Mouse (Mus musculus) stomach, embryonic 16.5 days (tissue): Measurements from ENCODE around the gene Mpz. TPM values are rescaled to one million over a fixed set of nuclear protein-coding genes. Genes with fewer than 3 reads are reported as not detected.

Experiments used
- ATAC-seq: fragments of 200-750 bp; cut with Nextera tagmentation; 2 replicates; pipeline ENCODE4 v1.8.0; 2017; ENCODE audit warnings: moderate number of reproducible peaks, moderate TSS enrichment; ENCODE audit not compliant: insufficient read depth, low FRiP score
- H3K27ac ChIP-seq: fragments of 300-500 bp; sonication (generic); 2 replicates; pipeline ENCODE4 v1.5.1; 2014; ENCODE audit warnings: low read length
- H3K27me3 ChIP-seq: fragments of 300-500 bp; sonication (generic); 2 replicates; pipeline ENCODE4 v1.6.1; 2014; ENCODE audit warnings: low read length, control low read depth, mixed read lengths; ENCODE audit not compliant: control insufficient read depth, insufficient read depth
- H3K36me3 ChIP-seq: fragments of 300-500 bp; sonication (generic); 2 replicates; pipeline ENCODE4 v1.6.1; 2014; ENCODE audit warnings: low read length; ENCODE audit not compliant: control insufficient read depth, insufficient read depth
- H3K4me1 ChIP-seq: fragments of 300-500 bp; sonication (generic); 2 replicates; pipeline ENCODE4 v1.6.1; 2014; ENCODE audit warnings: low read length, control low read depth, mixed read lengths; ENCODE audit not compliant: control insufficient read depth, insufficient read depth
- H3K4me2 ChIP-seq: fragments of 300-500 bp; sonication (generic); 2 replicates; pipeline ENCODE4 v1.6.1; 2014; ENCODE audit warnings: low read depth, low read length, mixed read lengths
- H3K4me3 ChIP-seq: fragments of 300-500 bp; sonication (generic); replicated peaks from 2 replicates; pipeline ENCODE4 v1.5.1; 2014; ENCODE audit warnings: mild to moderate bottlenecking, low read length
- H3K9ac ChIP-seq: fragments of 300-500 bp; sonication (generic); 2 replicates; pipeline ENCODE4 v1.6.1; 2014; ENCODE audit warnings: low read length
- H3K9me3 ChIP-seq: fragments of 300-500 bp; sonication (generic); replicated peaks from 2 replicates; pipeline ENCODE4 v1.6.1; 2016; ENCODE audit warnings: low read length, control low read depth; ENCODE audit not compliant: control insufficient read depth
- WGBS: fragments of 180-500 bp; shearing (Covaris S2); extraction: QIAGEN DNeasy Blood & Tissue Kit; methylation state at CpG from one replicate; pipeline ENCODE4 v1.1.7; 2014; 5-methylcytosine and 5-hydroxymethylcytosine counted together
- polyA plus RNA-seq: library from polyadenylated mRNA; unstranded; fragments of >200 nt; fragmentation: Nextera tagmentation; extraction: Ambion mirVana; gene quantifications from 2 replicates; pipeline ENCODE4 v1.2.1, GENCODE M21; 2015

The Mpz gene
- polyA plus RNA-seq: 2.4 and 2.9 TPM in 2 replicates

DNA sequence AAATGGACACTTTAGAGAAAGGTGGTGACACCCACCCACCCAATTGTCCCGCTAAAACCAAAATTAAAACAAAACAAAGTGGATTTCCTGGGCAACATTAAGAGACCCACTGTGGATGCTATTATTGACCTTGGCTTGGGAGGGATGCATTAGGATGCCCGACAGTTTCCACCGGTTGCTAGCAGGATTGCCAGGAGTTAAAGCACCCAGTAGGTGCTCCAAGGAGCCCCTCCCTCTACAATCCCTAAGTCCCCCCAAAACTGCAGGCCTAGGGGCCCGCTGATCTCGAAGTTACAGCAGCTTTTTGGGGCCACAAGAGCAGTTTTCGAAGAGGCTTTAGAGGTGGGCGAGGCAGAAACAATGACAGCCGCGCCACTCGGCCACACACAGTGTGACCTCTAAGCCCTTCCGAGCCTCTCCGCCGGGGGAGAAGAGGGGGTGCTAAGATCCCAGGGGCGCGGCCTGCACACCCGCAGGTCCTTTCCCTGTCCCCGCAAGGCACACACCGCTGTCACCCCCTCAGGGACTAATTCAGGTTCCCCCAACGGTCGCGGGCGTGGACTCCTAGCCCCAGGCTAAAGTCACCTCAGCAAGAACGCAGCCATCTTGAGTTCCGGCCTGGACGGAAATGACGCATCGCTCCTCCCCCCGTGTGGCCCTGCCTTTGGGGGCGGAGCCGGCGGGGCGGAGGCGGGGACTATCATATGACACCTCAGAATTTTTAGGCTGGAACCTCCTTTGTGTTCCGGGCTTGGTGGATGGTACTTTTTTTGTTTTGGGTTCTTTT, at the start of gene Mpz, which contains the start of gene Sdhc:
Gene Mpz, plus strand, starts transcription at position 738 of the 787 bp plus-strand sequence.
Gene Sdhc, minus strand, starts transcription at position 630 of the 787 bp plus-strand sequence.
- Histone ChIP-seq H3K27ac (peak within 1 kb of the TSS; percentile 72), H3K4me3 (peak within 1 kb of the TSS; percentile 77), H3K4me2 (peak within 1 kb of the TSS; percentile 91), H3K27me3 (no peaks in the 10 kb centered on the region), H3K4me1 (peaks cover 14% of the 10 kb centered on the region), H3K9ac (peak within 1 kb of the TSS; percentile 94), H3K9me3 (no peaks in the 10 kb centered on the region), H3K36me3 (no peaks in the 10 kb centered on the region)
- under 1% methylated on average over 34 of the region's 34 CpGs for WGBS
- ATAC-seq: peak; percentile 95

GRCm38 (mm10) chr1:171101033-171101432, 49.5 kb upstream of the Mpz start:
- ATAC-seq: no peak
- Histone ChIP-seq H3K4me2 (no peak overlapping the region), H3K9me3 (no peaks in the 10 kb centered on the region), H3K27me3 (no peaks in the 10 kb centered on the region), H3K9ac (no peak overlapping the region), H3K36me3 (no peaks in the 10 kb centered on the region), H3K27ac (no peak overlapping the region), H3K4me3 (no peak overlapping the region), H3K4me1 (peaks cover 13% of the 10 kb centered on the region; the same call in 1 of the 2 replicates)
- 43% methylated on average over 2 of the region's 2 CpGs for WGBS

GRCm38 (mm10) chr1:171101733-171102546, 48.6 kb upstream of the Mpz start:
- under 1% methylated on average over 40 of the region's 40 CpGs for WGBS

GRCm38 (mm10) chr1:171102547-171103177, 47.8 kb upstream of the Mpz start:
- under 1% methylated on average over 35 of the region's 35 CpGs for WGBS
- peak overlapping the region; percentile 58 for H3K27ac ChIP-seq
- no peaks in the 10 kb centered on the region for H3K27me3 ChIP-seq
- peak overlapping the region; percentile 77 for H3K4me2 ChIP-seq
- peak overlapping the region; percentile 77 for H3K9ac ChIP-seq
- H3K36me3 ChIP-seq: no peaks in the 10 kb centered on the region
- H3K4me3 ChIP-seq: peak overlapping the region; percentile 77
- no peaks in the 10 kb centered on the region for H3K9me3 ChIP-seq
- H3K4me1 ChIP-seq: peaks cover 6% of the 10 kb centered on the region; the same call in 1 of the 2 replicates
- peak; percentile 92 for ATAC-seq

More at GRCm38 (mm10) chr1:171101733-171102546, 48.6 kb upstream of the Mpz start:
- Histone ChIP-seq H3K36me3 (no peaks in the 10 kb centered on the region), H3K9me3 (no peaks in the 10 kb centered on the region), H3K4me2 (peak overlapping the region; percentile 77), H3K4me1 (peaks cover 7% of the 10 kb centered on the region; the same call in 1 of the 2 replicates), H3K27ac (peak overlapping the region; percentile 58; the same call in 1 of the 2 replicates), H3K27me3 (no peaks in the 10 kb centered on the region), H3K4me3 (peak overlapping the region; percentile 77), H3K9ac (peak overlapping the region; percentile 77)
- peak; percentile 81 for ATAC-seq

DNA sequence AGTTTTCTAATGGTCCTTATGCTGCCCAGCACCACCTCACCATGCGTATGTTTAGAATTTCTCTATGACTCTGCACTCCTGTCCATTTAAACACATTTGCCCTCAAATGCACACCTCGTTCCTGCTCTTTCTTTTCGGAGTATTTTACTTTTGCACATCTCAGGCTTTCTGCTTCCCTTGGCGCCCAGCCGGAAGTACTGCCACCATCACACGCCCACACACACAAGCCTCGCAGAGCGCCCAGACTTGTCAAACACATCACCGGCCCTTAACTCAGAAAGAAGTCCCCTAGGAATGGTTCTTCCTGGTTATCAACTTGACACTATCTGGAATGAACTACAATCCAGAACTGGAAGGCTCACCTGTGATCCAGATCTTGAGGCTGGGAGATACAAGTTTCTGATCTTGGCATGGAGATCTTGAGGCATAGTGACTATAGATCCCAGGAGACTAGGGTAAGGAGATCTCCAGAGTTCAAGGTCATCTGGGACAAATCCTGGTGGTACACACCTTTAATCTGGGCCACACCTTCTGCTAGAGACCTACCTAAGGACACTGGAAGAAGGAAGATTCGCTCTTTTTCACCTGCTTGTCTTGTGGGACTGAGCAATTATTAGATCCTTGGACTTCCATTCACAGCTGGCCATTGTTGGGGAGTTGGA, 47.2 kb upstream of the Mpz start:
- peak; percentile 8; the same call in 1 of the 2 replicates for ATAC-seq
- Histone ChIP-seq H3K4me3 (peak overlapping the region; percentile 77), H3K9me3 (no peaks in the 10 kb centered on the region), H3K27ac (peak overlapping the region; percentile 25; the same call in 1 of the 2 replicates), H3K4me2 (peak overlapping the region; percentile 77), H3K27me3 (no peaks in the 10 kb centered on the region), H3K4me1 (peaks cover 6% of the 10 kb centered on the region; the same call in 1 of the 2 replicates), H3K36me3 (no peaks in the 10 kb centered on the region), H3K9ac (peak overlapping the region; percentile 57)
- 8% methylated on average over 10 of the region's 10 CpGs for WGBS

GRCm38 (mm10) chr1:171105226-171105625, 45.3 kb upstream of the Mpz start:
- no peak overlapping the region for H3K4me2 ChIP-seq

GRCm38 (mm10) chr1:171109620-171110019, 40.9 kb upstream of the Mpz start:
- H3K9ac ChIP-seq: no peak overlapping the region
- no peak overlapping the region for H3K27ac ChIP-seq
- no peaks in the 10 kb centered on the region for H3K36me3 ChIP-seq
- H3K27me3 ChIP-seq: no peaks in the 10 kb centered on the region
- no peak overlapping the region for H3K4me3 ChIP-seq
- 40% methylated on average over 9 of the region's 9 CpGs for WGBS
- H3K4me1 ChIP-seq: 0 out of 2 replicates have a peak, but pooled peaks cover 5% of the 10 kb centered on the region
- no peak overlapping the region for H3K4me2 ChIP-seq
- no peaks in the 10 kb centered on the region for H3K9me3 ChIP-seq
- ATAC-seq: no peak

More at GRCm38 (mm10) chr1:171105226-171105625, 45.3 kb upstream of the Mpz start:
- Histone ChIP-seq H3K9me3 (no peaks in the 10 kb centered on the region), H3K4me3 (no peak overlapping the region), H3K4me1 (peaks cover 7% of the 10 kb centered on the region; the same call in 1 of the 2 replicates), H3K36me3 (no peaks in the 10 kb centered on the region), H3K27me3 (no peaks in the 10 kb centered on the region), H3K9ac (peak overlapping the region; percentile 26; the same call in 1 of the 2 replicates), H3K27ac (no peak overlapping the region)
- ATAC-seq: no peak
- WGBS: 70% methylated on average over 6 of the region's 6 CpGs

GRCm38 (mm10) chr1:171110659-171111019, 39.9 kb upstream of the Mpz start:
- Histone ChIP-seq H3K27me3 (no peaks in the 10 kb centered on the region), H3K36me3 (no peaks in the 10 kb centered on the region), H3K4me3 (peak overlapping the region; percentile 63), H3K4me1 (0 out of 2 replicates have a peak, but pooled peaks cover 5% of the 10 kb centered on the region), H3K9ac (peak overlapping the region; percentile 71), H3K9me3 (no peaks in the 10 kb centered on the region), H3K4me2 (peak overlapping the region; percentile 72), H3K27ac (peak overlapping the region; percentile 88)
- 14% methylated on average over 15 of the region's 15 CpGs for WGBS
- ATAC-seq: no peak; the same call in 1 of the 2 replicates
